Mouse (Mus musculus) forebrain, embryonic 11.5 days (tissue): Measurements from ENCODE around the gene Lmx1b. TPM values are rescaled to one million over a fixed set of nuclear protein-coding genes. Genes with fewer than 3 reads are reported as not detected.

Experiments
- ATAC-seq: fragments of 200-750 bp; cut with Nextera tagmentation; replicated peaks from 2 replicates; pipeline ENCODE4 v1.8.0; 2017; ENCODE audit warnings: moderate TSS enrichment; ENCODE audit not compliant: low FRiP score
- DNase-seq: peaks from one replicate; pipeline ENCODE4 v3.0.0-alpha.2; 2017; ENCODE audit warnings: low spot score
- H3K27ac ChIP-seq: fragments of 300-500 bp; sonication (generic); 2 replicates; pipeline ENCODE4 v1.5.1; 2014; ENCODE audit warnings: low read depth, low read length
- H3K27me3 ChIP-seq: fragments of 300-500 bp; sonication (generic); 2 replicates; pipeline ENCODE4 v1.6.1; 2014; ENCODE audit warnings: mild to moderate bottlenecking, low read length, mixed read lengths; ENCODE audit not compliant: control insufficient read depth, insufficient read depth
- H3K36me3 ChIP-seq: fragments of 300-500 bp; sonication (generic); 2 replicates; pipeline ENCODE4 v1.6.1; 2014; ENCODE audit warnings: mild to moderate bottlenecking, low read length, moderate library complexity, mixed read lengths; ENCODE audit not compliant: control insufficient read depth, insufficient read depth
- H3K4me1 ChIP-seq: fragments of 300-500 bp; sonication (generic); replicated peaks from 2 replicates; pipeline ENCODE4 v1.6.1; 2014; ENCODE audit warnings: low read length, mixed read lengths; ENCODE audit not compliant: control insufficient read depth, insufficient read depth
- H3K4me2 ChIP-seq: fragments of 300-500 bp; sonication (generic); 2 replicates; pipeline ENCODE4 v1.6.1; 2014; ENCODE audit warnings: low read depth, mild to moderate bottlenecking, low read length, moderate library complexity, mixed read lengths; ENCODE audit not compliant: severe bottlenecking
- H3K4me3 ChIP-seq: fragments of 300-500 bp; sonication (generic); 2 replicates; pipeline ENCODE4 v1.5.1; 2014; ENCODE audit warnings: low read depth, low read length
- H3K9ac ChIP-seq: fragments of 300-500 bp; sonication (generic); 2 replicates; pipeline ENCODE4 v1.6.1; 2014; ENCODE audit warnings: low read length
- H3K9me3 ChIP-seq: fragments of 300-500 bp; sonication (generic); 2 replicates; pipeline ENCODE4 v1.6.1; 2016; ENCODE audit warnings: low read length, mixed read lengths; ENCODE audit not compliant: control insufficient read depth
- WGBS: fragments of 180-500 bp; shearing (Covaris S2); extraction: QIAGEN DNeasy Blood & Tissue Kit; methylation state at CpG from one replicate; pipeline ENCODE4 v1.1.7; 2014; 5-methylcytosine and 5-hydroxymethylcytosine counted together
- polyA plus RNA-seq: library from polyadenylated mRNA; unstranded; fragments of >200 nt; fragmentation: Nextera tagmentation; extraction: Ambion mirVana; gene quantifications from 2 replicates; pipeline ENCODE4 v1.2.1, GENCODE M21; 2014

The Lmx1b gene
- polyA plus RNA-seq, 1 experiment from 2014 or later = 1.0 TPM

- no peaks in the 10 kb centered on the region for H3K9me3 ChIP-seq
- peaks cover 21% of the 10 kb centered on the region for H3K4me1 ChIP-seq
- no peaks in the 10 kb centered on the region for H3K36me3 ChIP-seq
- WGBS = 1% methylated on average over 16 of the region's 16 CpGs
- DNase-seq = peak; percentile 68
- no peak overlapping the region; the same call in 1 of the 2 replicates for H3K9ac ChIP-seq
- no peak for ATAC-seq
- no peak overlapping the region for H3K4me2 ChIP-seq
- H3K4me3 ChIP-seq = no peak overlapping the region
- peaks cover 96% of the 10 kb centered on the region for H3K27me3 ChIP-seq
- H3K27ac ChIP-seq = no peak overlapping the region
These were observed 11.5 kb downstream of the Lmx1b start for GRCm38 (mm10) chr2:33628791-33629190.

- Histone ChIP-seq H3K4me2 (no peak overlapping the region), H3K9ac (no peak overlapping the region), H3K9me3 (no peaks in the 10 kb centered on the region), H3K4me3 (no peak overlapping the region), H3K27me3 (peaks cover 88% of the 10 kb centered on the region), H3K36me3 (no peaks in the 10 kb centered on the region), H3K27ac (no peak overlapping the region), H3K4me1 (peaks cover 21% of the 10 kb centered on the region)
- DNase-seq (no peak), ATAC-seq (no peak)
- 36% methylated on average over 10 of the region's 10 CpGs for WGBS
These were observed 13.3 kb downstream of the Lmx1b start for GRCm38 (mm10) chr2:33627058-33627375.

- no peak overlapping the region for H3K4me2 ChIP-seq
- no peak overlapping the region for H3K4me3 ChIP-seq
- WGBS = 35% methylated on average over 16 of the region's 16 CpGs
- no peak overlapping the region for H3K27ac ChIP-seq
- peaks cover 16% of the 10 kb centered on the region for H3K4me1 ChIP-seq
- no peaks in the 10 kb centered on the region for H3K9me3 ChIP-seq
- peaks cover 86% of the 10 kb centered on the region for H3K27me3 ChIP-seq
- no peaks in the 10 kb centered on the region for H3K36me3 ChIP-seq
- no peak for DNase-seq
- ATAC-seq = no peak
- H3K9ac ChIP-seq = no peak overlapping the region
These were observed 13.9 kb downstream of the Lmx1b start for GRCm38 (mm10) chr2:33626262-33627057.

- no peak for DNase-seq
These were observed 22.6 kb downstream of the Lmx1b start for GRCm38 (mm10) chr2:33617670-33618069.

GRCm38 (mm10) chr2:33616411-33616843, 23.9 kb downstream of the Lmx1b start:
- peak; percentile 67 for DNase-seq

More at GRCm38 (mm10) chr2:33617670-33618069, 22.6 kb downstream of the Lmx1b start:
- ATAC-seq = no peak
- Histone ChIP-seq H3K27me3 (peaks cover 71% of the 10 kb centered on the region), H3K27ac (no peak overlapping the region), H3K4me2 (no peak overlapping the region), H3K4me1 (peaks cover 16% of the 10 kb centered on the region), H3K9me3 (no peaks in the 10 kb centered on the region), H3K36me3 (no peaks in the 10 kb centered on the region), H3K4me3 (no peak overlapping the region), H3K9ac (no peak overlapping the region)
- WGBS = 78% methylated on average over 9 of the region's 9 CpGs

GRCm38 (mm10) chr2:33615843-33616344, 24.4 kb downstream of the Lmx1b start:
- Histone ChIP-seq H3K36me3 (no peaks in the 10 kb centered on the region), H3K27ac (peak overlapping the region; percentile 58), H3K27me3 (peaks cover 71% of the 10 kb centered on the region), H3K4me2 (peak overlapping the region; percentile 47), H3K4me1 (peaks cover 16% of the 10 kb centered on the region), H3K4me3 (peak overlapping the region; percentile 20), H3K9me3 (no peaks in the 10 kb centered on the region), H3K9ac (peak overlapping the region; percentile 12)
- peak; percentile 62 for ATAC-seq
- peak; percentile 67 for DNase-seq
- WGBS = under 1% methylated on average over 17 of the region's 17 CpGs

More at GRCm38 (mm10) chr2:33616411-33616843, 23.9 kb downstream of the Lmx1b start:
- Histone ChIP-seq H3K27ac (peak overlapping the region; percentile 58), H3K9me3 (no peaks in the 10 kb centered on the region), H3K4me1 (peaks cover 16% of the 10 kb centered on the region), H3K4me2 (peak overlapping the region; percentile 47), H3K9ac (peak overlapping the region; percentile 39), H3K36me3 (no peaks in the 10 kb centered on the region), H3K27me3 (peaks cover 71% of the 10 kb centered on the region), H3K4me3 (peak overlapping the region; percentile 20)
- under 1% methylated on average over 30 of the region's 30 CpGs for WGBS
- ATAC-seq = peak; percentile 83

GRCm38 (mm10) chr2:33605487-33606256, 34.6 kb downstream of the Lmx1b start:
- Histone ChIP-seq H3K9ac (no peak overlapping the region), H3K4me1 (peaks cover 6% of the 10 kb centered on the region), H3K27me3 (peaks cover 39% of the 10 kb centered on the region), H3K4me3 (no peak overlapping the region), H3K4me2 (no peak overlapping the region), H3K27ac (no peak overlapping the region), H3K9me3 (no peaks in the 10 kb centered on the region), H3K36me3 (no peaks in the 10 kb centered on the region)
- 11% methylated on average over 18 of the region's 18 CpGs for WGBS
- no peak for DNase-seq
- no peak for ATAC-seq

GRCm38 (mm10) chr2:33604846-33605486, 35.3 kb downstream of the Lmx1b start:
- H3K9ac ChIP-seq = no peak overlapping the region
- no peak for ATAC-seq
- H3K36me3 ChIP-seq = no peaks in the 10 kb centered on the region
- H3K27ac ChIP-seq = no peak overlapping the region
- no peak overlapping the region for H3K4me3 ChIP-seq
- no peak for DNase-seq
- WGBS = 16% methylated on average over 7 of the region's 7 CpGs
- peaks cover 6% of the 10 kb centered on the region for H3K4me1 ChIP-seq
- H3K4me2 ChIP-seq = no peak overlapping the region
- H3K27me3 ChIP-seq = peaks cover 39% of the 10 kb centered on the region
- H3K9me3 ChIP-seq = no peaks in the 10 kb centered on the region
